Mouse (Mus musculus) myocyte (in vitro differentiated cells): Measurements from ENCODE around the gene Ust.

Experiments used
- E2F4 ChIP-seq: IDR thresholded peaks from one replicate; pipeline ENCODE4 v1.6.1; 2011; ENCODE audit warnings: mild to moderate bottlenecking, control low read depth, moderate library complexity; ENCODE audit not compliant: insufficient read depth
- MAX ChIP-seq: IDR thresholded peaks from one replicate; pipeline ENCODE4 v1.6.1; 2011; ENCODE audit warnings: low read depth, mild to moderate bottlenecking, control low read depth
- MYOD1 ChIP-seq, 3 experiments: IDR thresholded peaks; one replicate each; pipeline ENCODE4 v1.6.1; 2011; ENCODE audit warnings: control low read depth in 2 of 3, low read depth in 2 of 3, mild to moderate bottlenecking in 2 of 3, moderate library complexity in 1 of 3; ENCODE audit not compliant: insufficient read length in 2 of 3, control insufficient read depth in 1 of 3
- POLR2A ChIP-seq: IDR thresholded peaks from one replicate; pipeline ENCODE4 v1.6.1; 2011; ENCODE audit warnings: low read depth, mild to moderate bottlenecking, control low read depth, moderate library complexity; ENCODE audit not compliant: insufficient read length
- POLR2AphosphoS2 ChIP-seq: IDR thresholded peaks from one replicate; pipeline ENCODE4 v1.6.1; 2011; ENCODE audit warnings: low read depth, control low read depth; ENCODE audit not compliant: insufficient read length
- REST ChIP-seq: IDR thresholded peaks from one replicate; pipeline ENCODE4 v1.6.1; 2011; ENCODE audit warnings: mild to moderate bottlenecking, control low read depth, moderate library complexity; ENCODE audit not compliant: insufficient read depth, insufficient read length
- TCF12 ChIP-seq: IDR thresholded peaks from one replicate; pipeline ENCODE4 v1.6.1; 2011; ENCODE audit warnings: mild to moderate bottlenecking, control low read depth; ENCODE audit not compliant: poor library complexity, insufficient read depth, severe bottlenecking
- USF1 ChIP-seq: IDR thresholded peaks from one replicate; pipeline ENCODE4 v1.6.1; 2011; ENCODE audit warnings: low read depth, mild to moderate bottlenecking, control low read depth, moderate library complexity

- no peak for TF ChIP-seq POLR2A
- TF ChIP-seq POLR2AphosphoS2 = no peak
- TF ChIP-seq TCF12 = no peak
- TF ChIP-seq MAX = no peak
- no peak for TF ChIP-seq MYOD1 (IDR thresholded peaks at IDR 0.05; ENCODE audit: control insufficient read depth in 1 of 3, insufficient read length in 2 of 3, low read depth in 2 of 3)
- TF ChIP-seq USF1 = no peak
- no peak for TF ChIP-seq E2F4
- no peak for TF ChIP-seq REST
These were observed 40.7 kb downstream of the Ust start for GRCm38 (mm10) chr10:8477936-8478335.
